In the genomic region with DNA sequence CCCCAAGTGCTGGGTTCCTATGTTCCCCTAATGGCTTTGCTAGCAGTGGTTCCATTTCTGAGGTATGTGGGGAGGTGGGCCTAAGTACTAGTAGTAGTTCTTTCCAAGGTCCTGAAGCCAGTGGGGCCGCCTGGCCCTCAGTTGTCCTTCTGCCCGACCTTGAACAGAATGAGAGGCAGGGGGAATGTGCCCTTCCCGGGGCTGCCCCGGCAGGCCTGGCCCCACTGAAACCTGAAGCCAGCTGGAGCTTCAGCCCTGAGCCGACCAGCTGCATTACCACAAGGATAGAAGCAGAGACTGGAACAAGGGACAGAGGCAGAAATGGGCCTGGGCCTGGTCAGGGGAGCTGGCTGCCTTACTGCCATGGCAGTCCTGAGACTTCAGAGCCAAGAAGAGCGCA, we compare ENCODE assay signal across 8 mouse cellular contexts. TPM values are rescaled to one million over a fixed set of nuclear protein-coding genes. Genes with fewer than 3 reads are reported as not detected.
DNase-seq lines count a peak whose midpoint lies in the region; ATAC-seq and TF ChIP-seq lines count a peak whose summit lies in the region.
"Had no signal": no experiment of that assay in that cellular context is flagged by ENCODE, and none has a peak within 500 bp of the region (broad histone marks: within the 10 kb centered on the region; RNA-seq: fewer than 3 reads in every experiment).

No protein-coding gene starts in this region.

- H3K27me3 ChIP-seq in embryonic facial prominence, embryonic 14.5 days (replicated peaks; ENCODE audit: control insufficient read depth, insufficient read depth, low read length): no peaks in the 10 kb centered on the region
- no peaks in the 10 kb centered on the region for H3K27me3 ChIP-seq in hindbrain, postnatal 0 days (ENCODE audit: insufficient read depth, low read length)
- H3K27me3 ChIP-seq in liver, embryonic 16.5 days (ENCODE audit: control insufficient read depth, insufficient read depth, low read depth, low read length): no peaks in the 10 kb centered on the region

- no peak overlapping the region for H3K4me3 ChIP-seq in embryonic facial prominence, embryonic 14.5 days (ENCODE audit: low read depth, low read length)
- H3K4me3 ChIP-seq in hindbrain, postnatal 0 days (ENCODE audit: low read length): no peak overlapping the region
- no peak overlapping the region for H3K4me3 ChIP-seq in liver, embryonic 16.5 days (ENCODE audit: low read depth, low read length)

- peak; percentile 70 for DNase-seq in adrenal gland, adult 8-10 months
- peak; percentile 21 for DNase-seq in embryonic facial prominence, embryonic 14.5 days (ENCODE audit: low spot score)
- no peak for DNase-seq in hindbrain, postnatal 0 days (ENCODE audit: low spot score)
- DNase-seq in layer of hippocampus, postnatal 10 days (ENCODE audit: low spot score in 2 of 2): no peak
- no peak for DNase-seq in left cerebral cortex, adult 8-10 months (ENCODE audit: low spot score in 2 of 2)
- DNase-seq: thymus, adult 18-20 months had no signal

- 42% methylated on average over 6 of the region's 6 CpGs for WGBS in embryonic facial prominence, embryonic 14.5 days
- 54% methylated on average over 6 of the region's 6 CpGs for WGBS in hindbrain, postnatal 0 days
- WGBS in liver, embryonic 16.5 days (ENCODE audit: insufficient replicate concordance): 52% methylated on average over 6 of the region's 6 CpGs

- H3K9ac ChIP-seq in embryonic facial prominence, embryonic 14.5 days (ENCODE audit: low read depth, low read length): no peak overlapping the region
- H3K9ac ChIP-seq in hindbrain, postnatal 0 days (replicated peaks; ENCODE audit: low read length): 0 out of 2 replicates have a peak overlapping the region, but pooled peaks have one; percentile 3
- no peak overlapping the region for H3K9ac ChIP-seq in liver, embryonic 16.5 days (ENCODE audit: low read depth, low read length)

- H3K4me2 ChIP-seq in embryonic facial prominence, embryonic 14.5 days (ENCODE audit: low read depth, low read length): no peak overlapping the region
- H3K4me2 ChIP-seq in hindbrain, postnatal 0 days (ENCODE audit: low read depth, low read length): no peak overlapping the region
- peak overlapping the region; percentile 96 for H3K4me2 ChIP-seq in liver, embryonic 16.5 days (ENCODE audit: low read depth, low read length)

- H3K36me3 ChIP-seq in embryonic facial prominence, embryonic 14.5 days (ENCODE audit: control insufficient read depth, insufficient read depth, low read length): peaks cover 21% of the 10 kb centered on the region
- peaks cover 14% of the 10 kb centered on the region for H3K36me3 ChIP-seq in hindbrain, postnatal 0 days (ENCODE audit: insufficient read depth, low read length)
- H3K36me3 ChIP-seq in liver, embryonic 16.5 days (ENCODE audit: control insufficient read depth, insufficient read depth): peaks cover 19% of the 10 kb centered on the region

- H3K4me1 ChIP-seq in embryonic facial prominence, embryonic 14.5 days (ENCODE audit: control insufficient read depth, insufficient read depth, low read length): peaks cover 20% of the 10 kb centered on the region
- peaks cover 28% of the 10 kb centered on the region for H3K4me1 ChIP-seq in hindbrain, postnatal 0 days (ENCODE audit: insufficient read depth, low read length)
- H3K4me1 ChIP-seq in liver, embryonic 16.5 days (ENCODE audit: control insufficient read depth, low read depth, low read length): peaks cover 37% of the 10 kb centered on the region

- no peak for ATAC-seq in embryonic facial prominence, embryonic 14.5 days (ENCODE audit: low read depth)
- no peak for ATAC-seq in hindbrain, postnatal 0 days
- ATAC-seq in liver, embryonic 16.5 days (ENCODE audit: low read depth): no peak
- no peak for ATAC-seq in erythroblast, adult 5-6 weeks (replicated peaks; ENCODE audit: low FRiP score, poor library complexity, severe bottlenecking)

- no peak overlapping the region for H3K27ac ChIP-seq in embryonic facial prominence, embryonic 14.5 days (replicated peaks; ENCODE audit: low read depth, low read length)
- peak overlapping the region; percentile 61 for H3K27ac ChIP-seq in hindbrain, postnatal 0 days
- H3K27ac ChIP-seq in liver, embryonic 16.5 days (ENCODE audit: low read length): no peak overlapping the region

- no peak for TF ChIP-seq CTCF in hindbrain, postnatal 0 days (IDR thresholded peaks at IDR 0.05; ENCODE audit: low read depth)

- 0 out of 2 replicates have a peak, but pooled peaks cover 5% of the 10 kb centered on the region for H3K9me3 ChIP-seq in embryonic facial prominence, embryonic 14.5 days (ENCODE audit: control insufficient read depth, low read length)
- no peaks in the 10 kb centered on the region for H3K9me3 ChIP-seq in hindbrain, postnatal 0 days (ENCODE audit: low read length)
- no peaks in the 10 kb centered on the region for H3K9me3 ChIP-seq in liver, embryonic 16.5 days (replicated peaks; ENCODE audit: control insufficient read depth, low read length)

RNA-seq across cellular contexts. Expression of a gene that starts 4.1 kb away (rescaled TPM):
- 100 to 1,000 TPM; 198 to 241 (median 220) TPM for total RNA-seq in adrenal gland, adult 8-10 months (2022)
- 24.4 and 25.2 TPM in 2 replicates for polyA plus RNA-seq in embryonic facial prominence, embryonic 14.5 days (2014; fragmentation: Nextera tagmentation; extraction: Ambion mirVana)
- total RNA-seq in hindbrain, postnatal 0 days (2014; rRNA removed): 87.1 and 132 TPM in 2 replicates
- polyA plus RNA-seq in hindbrain, postnatal 0 days (2015; fragmentation: Nextera tagmentation; extraction: Ambion mirVana): 18.7 and 21.3 TPM in 2 replicates
- polyA plus RNA-seq in liver, embryonic 16.5 days (2015; fragmentation: Nextera tagmentation; extraction: Ambion mirVana): 30.6 and 35.3 TPM in 2 replicates
- 10 to 100 TPM; 68.2 to 74.1 TPM for total RNA-seq in layer of hippocampus, postnatal 10 days (2021)
- 7.3 and 8.2 TPM in 2 replicates for total RNA-seq in erythroblast, adult 5-6 weeks (2015; ENCODE audit: low replicate concordance)
- total RNA-seq in erythroblast, adult 5-6 weeks (2017; ENCODE audit: low replicate concordance): 4.1 and 4.5 TPM in 2 replicates
- total RNA-seq in left cerebral cortex, adult 8-10 months (2022): 10 to 100 TPM; 63.0 to 77.5 (median 73.7) TPM

RNA-seq across cellular contexts. Expression of a gene that starts 34.0 kb away (rescaled TPM):
- 1 to 10 TPM; 3.9 to 7.0 (median 4.5) TPM for total RNA-seq in adrenal gland, adult 8-10 months (2022)
- 0.54 and 0.62 TPM in 2 replicates for polyA plus RNA-seq in embryonic facial prominence, embryonic 14.5 days (2014; fragmentation: Nextera tagmentation; extraction: Ambion mirVana)
- total RNA-seq in hindbrain, postnatal 0 days (2014; rRNA removed): 16.8 and 19.5 TPM in 2 replicates
- 3.4 TPM in 2 replicates for polyA plus RNA-seq in hindbrain, postnatal 0 days (2015; fragmentation: Nextera tagmentation; extraction: Ambion mirVana)
- polyA plus RNA-seq in liver, embryonic 16.5 days (2015; fragmentation: Nextera tagmentation; extraction: Ambion mirVana): 8.3 and 10.4 TPM in 2 replicates
- 10 to 100 TPM; 15.9 to 16.3 TPM for total RNA-seq in layer of hippocampus, postnatal 10 days (2021)
- 91.3 and 114 TPM in 2 replicates for total RNA-seq in erythroblast, adult 5-6 weeks (2015; ENCODE audit: low replicate concordance)
- 89.9 and 92.6 TPM in 2 replicates for total RNA-seq in erythroblast, adult 5-6 weeks (2017; ENCODE audit: low replicate concordance)
- total RNA-seq in left cerebral cortex, adult 8-10 months (2022): 10 to 100 TPM; 30.5 to 36.7 (median 32.7) TPM

RNA-seq across cellular contexts. Expression of a gene that starts 42.7 kb away (rescaled TPM):
- total RNA-seq in adrenal gland, adult 8-10 months (2022): 10 to 100 TPM in 2 of 4 experiments, 1 to 10 TPM in 2; 8.2 to 19.6 (median 12.7) TPM
- 3.4 and 3.6 TPM in 2 replicates for polyA plus RNA-seq in embryonic facial prominence, embryonic 14.5 days (2014; fragmentation: Nextera tagmentation; extraction: Ambion mirVana)
- total RNA-seq in hindbrain, postnatal 0 days (2014; rRNA removed): 48.5 and 55.5 TPM in 2 replicates
- 9.9 and 11.1 TPM in 2 replicates for polyA plus RNA-seq in hindbrain, postnatal 0 days (2015; fragmentation: Nextera tagmentation; extraction: Ambion mirVana)
- polyA plus RNA-seq in liver, embryonic 16.5 days (2015; fragmentation: Nextera tagmentation; extraction: Ambion mirVana): 0.63 and 1.2 TPM in 2 replicates
- total RNA-seq in layer of hippocampus, postnatal 10 days (2021): 100 to 1,000 TPM; 107 to 121 TPM
- 2.1 and 2.7 TPM in 2 replicates for total RNA-seq in erythroblast, adult 5-6 weeks (2015; ENCODE audit: low replicate concordance)
- total RNA-seq in erythroblast, adult 5-6 weeks (2017; ENCODE audit: low replicate concordance): 3.7 and 5.2 TPM in 2 replicates
- 100 to 1,000 TPM; 154 to 168 (median 162) TPM for total RNA-seq in left cerebral cortex, adult 8-10 months (2022)

Comparison
In these comparisons a context has a peak if more than half of its experiments do, and no peak if none do; other contexts are left out.
1. DNase-seq: peak in adrenal gland, adult 8-10 months (single experiment) and embryonic facial prominence, embryonic 14.5 days (single experiment); none in hindbrain, postnatal 0 days (single experiment), layer of hippocampus, postnatal 10 days (0 of 2) and left cerebral cortex, adult 8-10 months (0 of 2).